Mouse (Mus musculus): ENCODE data around the gene Nckap5. TPM values are rescaled to one million over a fixed set of nuclear protein-coding genes. Genes with fewer than 3 reads are reported as not detected.

Nckap5 gene
- total and polyA plus RNA-seq, 3 experiments, result not detected

DNA sequence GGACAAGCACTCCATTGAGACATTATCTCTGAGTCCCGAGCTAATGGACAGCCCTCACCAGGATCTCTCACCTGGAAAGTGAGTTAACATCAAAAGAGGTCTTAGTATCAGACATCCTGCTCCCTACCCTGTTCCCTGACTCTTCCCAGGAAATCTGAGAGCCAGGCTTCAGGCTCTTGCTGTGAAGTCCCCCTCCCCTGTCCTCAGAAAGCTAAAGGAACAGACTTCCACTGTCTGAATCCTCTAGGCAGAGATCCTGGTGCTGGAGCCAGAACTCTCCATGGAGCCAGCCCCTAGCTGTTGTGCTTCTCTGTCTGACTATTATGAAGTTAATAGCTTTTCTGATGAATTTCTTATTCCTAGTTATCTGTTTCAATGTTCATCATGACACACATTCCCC is 153.8 kb downstream of the Nckap5 start:
- H3K9me3 ChIP-seq (replicated peaks; ENCODE audit: low read length), result peaks cover 42% of the 10 kb centered on the region
- H3K27me3 ChIP-seq (replicated peaks), result no peaks in the 10 kb centered on the region
- H3K79me2 ChIP-seq (replicated peaks; ENCODE audit: control insufficient read depth, extremely low read depth, insufficient read depth, poor library complexity, severe bottlenecking), result no peaks in the 10 kb centered on the region
- H3K4me1 ChIP-seq (ENCODE audit: control insufficient read depth in 1 of 2, insufficient read depth in 2 of 2), result no peaks in the 10 kb centered on the region
- H3K9ac ChIP-seq (ENCODE audit: insufficient read depth, low read depth), result no peak overlapping the region
- no peak overlapping the region for H3K4me2 ChIP-seq (ENCODE audit: insufficient read depth, low read depth, poor library complexity, severe bottlenecking)
- H3K4me3 ChIP-seq (replicated peaks in 1 of 3; ENCODE audit: low read depth in 2 of 3, low read length in 2 of 3, poor library complexity in 1 of 3), result no peak overlapping the region
- no peak for DNase-seq (ENCODE audit: extremely low read depth)
- H3K36me3 ChIP-seq (replicated peaks in 1 of 2; ENCODE audit: control insufficient read depth in 1 of 2, insufficient read depth in 1 of 2, low read length in 1 of 2), result no peaks in the 10 kb centered on the region
- in situ Hi-C loops (cut with MboI; ENCODE audit: low pct_ligation_motif_present, low pct_unique_long_range_greater_than_20kb, low sequenced_read_pairs), result no loop called here
- H3K27ac ChIP-seq (ENCODE audit: insufficient read depth, low read depth), result no peak overlapping the region
- no peak for TF ChIP-seq MAX (IDR thresholded peaks at IDR 0.05; ENCODE audit: low read length)
- TF ChIP-seq MYC (IDR thresholded peaks at IDR 0.05; ENCODE audit: low read depth, low read length), result no peak
- TF ChIP-seq SIN3A (IDR thresholded peaks at IDR 0.05; ENCODE audit: low read length), result no peak
- no peak for TF ChIP-seq MAZ (IDR thresholded peaks at IDR 0.05; ENCODE audit: low read depth, low read length)
- no peak for TF ChIP-seq JUND (conservative IDR thresholded peaks at IDR 0.05; ENCODE audit: low read depth, low read length)
- TF ChIP-seq E2F4 (IDR thresholded peaks at IDR 0.05; ENCODE audit: insufficient replicate concordance, low read depth, low read length), result no peak
- TF ChIP-seq PAX5 (IDR thresholded peaks at IDR 0.05; ENCODE audit: low read length), result no peak
- TF ChIP-seq TCF12 (IDR thresholded peaks at IDR 0.05; ENCODE audit: low read depth, low read length), result no peak
- no peak for TF ChIP-seq GABPA (IDR thresholded peaks at IDR 0.05; ENCODE audit: insufficient replicate concordance, low read depth, low read length)
- TF ChIP-seq CTCF (conservative IDR thresholded peaks at IDR 0.05 in 1 of 2, IDR thresholded peaks at IDR 0.05 in 1 of 2; ENCODE audit: low read depth in 2 of 2, low read length in 2 of 2), result no peak
- TF ChIP-seq TBP (conservative IDR thresholded peaks at IDR 0.05; ENCODE audit: low read depth, low read length), result no peak
- no peak for TF ChIP-seq ZNF384 (IDR thresholded peaks at IDR 0.05; ENCODE audit: low read depth, low read length)
- no peak for TF ChIP-seq CHD2 (IDR thresholded peaks at IDR 0.05; ENCODE audit: low read length)
- no peak for TF ChIP-seq POLR2A (IDR thresholded peaks at IDR 0.05; ENCODE audit: low read depth, low read length)
- no peak for TF ChIP-seq IRF4 (IDR thresholded peaks at IDR 0.05; ENCODE audit: low read depth, low read length)
- TF ChIP-seq ZMIZ1 (IDR thresholded peaks at IDR 0.05; ENCODE audit: low read depth, low read length), result no peak
- dilution Hi-C loops (cut with MboI; ENCODE audit: extremely low pct_ligation_motif_present, extremely low pct_unique_long_range_greater_than_20kb, low sequenced_read_pairs), result no loop called here

DNA sequence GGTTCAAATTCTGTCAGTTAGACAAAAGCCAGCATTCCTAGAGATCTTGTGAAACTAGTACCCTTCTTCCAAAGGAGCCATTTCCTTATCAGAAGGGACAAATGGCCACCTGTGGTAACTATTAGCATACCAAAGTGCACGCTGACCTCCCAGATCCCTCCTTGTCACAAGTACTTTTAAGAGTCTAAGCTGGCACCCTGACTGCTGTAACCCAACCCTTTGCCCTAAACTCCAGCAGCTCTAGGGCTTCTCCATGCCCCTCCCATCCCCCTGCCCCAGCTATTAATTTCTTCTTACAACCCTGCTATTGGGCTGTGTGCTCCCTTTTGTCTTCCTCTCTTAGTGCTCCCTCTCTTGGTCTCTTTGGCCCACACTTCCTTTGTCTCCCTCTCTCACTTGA is 155.5 kb downstream of the Nckap5 start:
- DNase-seq (ENCODE audit: extremely low read depth), result no peak
- dilution Hi-C loops (cut with MboI; ENCODE audit: extremely low pct_ligation_motif_present, extremely low pct_unique_long_range_greater_than_20kb, low sequenced_read_pairs), result no loop called here
- no peaks in the 10 kb centered on the region for H3K79me2 ChIP-seq (replicated peaks; ENCODE audit: control insufficient read depth, extremely low read depth, insufficient read depth, poor library complexity, severe bottlenecking)
- H3K27me3 ChIP-seq (replicated peaks), result no peaks in the 10 kb centered on the region
- H3K4me2 ChIP-seq (ENCODE audit: insufficient read depth, low read depth, poor library complexity, severe bottlenecking), result no peak overlapping the region
- no peak overlapping the region for H3K4me3 ChIP-seq (replicated peaks in 1 of 3; ENCODE audit: low read depth in 2 of 3, low read length in 2 of 3, poor library complexity in 1 of 3)
- H3K27ac ChIP-seq (ENCODE audit: insufficient read depth, low read depth), result no peak overlapping the region
- H3K9me3 ChIP-seq (replicated peaks; ENCODE audit: low read length), result peaks cover 45% of the 10 kb centered on the region
- TF ChIP-seq POLR2AphosphoS2 (IDR thresholded peaks at IDR 0.05; ENCODE audit: low read depth, low read length) (no peak), POLR2A (IDR thresholded peaks at IDR 0.05; ENCODE audit: low read depth, low read length) (no peak), RCOR1 (conservative IDR thresholded peaks at IDR 0.05; ENCODE audit: low read depth, low read length) (no peak), MAZ (IDR thresholded peaks at IDR 0.05; ENCODE audit: low read depth, low read length) (no peak), TCF12 (IDR thresholded peaks at IDR 0.05; ENCODE audit: low read depth, low read length) (no peak), ZKSCAN1 (IDR thresholded peaks at IDR 0.05; ENCODE audit: borderline replicate concordance, low read depth, low read length) (no peak), MAX (IDR thresholded peaks at IDR 0.05; ENCODE audit: low read length) (no peak), PAX5 (IDR thresholded peaks at IDR 0.05; ENCODE audit: low read length) (no peak), KAT2A (IDR thresholded peaks at IDR 0.05; ENCODE audit: insufficient replicate concordance, low read length) (no peak), NRF1 (IDR thresholded peaks at IDR 0.05; ENCODE audit: low read depth, low read length) (no peak), MYC (IDR thresholded peaks at IDR 0.05; ENCODE audit: low read depth, low read length) (no peak), SMC3 (IDR thresholded peaks at IDR 0.05; ENCODE audit: low read depth, low read length) (no peak)
- no peaks in the 10 kb centered on the region for H3K4me1 ChIP-seq (ENCODE audit: control insufficient read depth in 1 of 2, insufficient read depth in 2 of 2)
- no peaks in the 10 kb centered on the region for H3K36me3 ChIP-seq (replicated peaks in 1 of 2; ENCODE audit: control insufficient read depth in 1 of 2, insufficient read depth in 1 of 2, low read length in 1 of 2)
- in situ Hi-C loops (cut with MboI; ENCODE audit: low pct_ligation_motif_present, low pct_unique_long_range_greater_than_20kb, low sequenced_read_pairs), result no loop called here
- H3K9ac ChIP-seq (ENCODE audit: insufficient read depth, low read depth), result no peak overlapping the region
